Mouse (Mus musculus) adrenal gland, postnatal 10 days (tissue): ENCODE data around the gene Spata20. TPM values are rescaled to one million over a fixed set of nuclear protein-coding genes. Genes with fewer than 3 reads are reported as not detected.

Source experiments
- DNase-seq: peaks from one replicate; pipeline ENCODE4 v3.0.0; 2021; ENCODE audit warnings: mixed read lengths
- total RNA-seq, 2 experiments: library from RNA; stranded (reverse); gene quantifications; 2 replicates each; pipeline ENCODE4 v1.2.3; 2021

The Spata20 gene
- total RNA-seq, 2 experiments from 2014 or later, result not detected

DNA sequence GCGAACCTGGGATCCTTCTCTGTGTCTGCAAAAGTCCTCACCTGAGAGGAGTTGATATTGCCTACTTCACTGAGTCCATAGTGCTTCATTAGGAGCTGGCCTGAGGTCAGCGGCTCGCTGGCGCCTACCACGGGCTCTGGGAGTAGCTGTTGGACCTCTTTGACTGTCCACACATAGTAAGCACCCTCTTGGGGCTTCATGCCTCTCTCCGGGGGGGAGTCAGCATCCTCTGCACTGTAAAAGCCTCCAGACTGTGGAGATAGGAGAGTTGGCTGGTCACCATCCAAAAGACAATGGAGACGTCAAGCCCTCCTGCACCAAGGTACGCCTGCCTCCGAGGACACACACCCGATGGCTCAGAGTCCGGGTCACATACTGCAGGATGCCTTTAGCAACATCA is 3.2 kb downstream of the Spata20 start:
- DNase-seq, result no peak

- no peak for DNase-seq
Measured at GRCm38 (mm10) chr11:94481963-94482362, 4.0 kb downstream of the Spata20 start.

DNA sequence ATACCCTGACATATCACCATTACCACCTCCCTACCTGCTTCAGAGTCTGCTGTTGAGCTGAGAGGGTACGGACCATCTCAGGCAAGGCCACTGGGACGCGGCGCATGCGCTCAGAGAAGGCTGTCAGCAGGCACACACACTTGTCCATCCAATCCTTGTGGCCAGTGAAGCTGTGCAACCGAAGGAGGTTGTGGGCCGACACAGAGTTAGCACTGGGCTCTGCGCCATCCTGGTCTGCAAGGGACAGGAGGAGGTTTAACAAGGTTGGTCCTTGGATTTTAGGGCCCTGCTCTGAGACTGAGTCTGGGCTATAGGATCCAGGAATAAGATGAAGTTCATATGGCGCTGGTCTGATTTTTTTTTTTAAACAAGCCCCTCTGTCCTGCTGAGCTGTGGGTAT is 5.6 kb downstream of the Spata20 start:
- DNase-seq, result no peak

DNA sequence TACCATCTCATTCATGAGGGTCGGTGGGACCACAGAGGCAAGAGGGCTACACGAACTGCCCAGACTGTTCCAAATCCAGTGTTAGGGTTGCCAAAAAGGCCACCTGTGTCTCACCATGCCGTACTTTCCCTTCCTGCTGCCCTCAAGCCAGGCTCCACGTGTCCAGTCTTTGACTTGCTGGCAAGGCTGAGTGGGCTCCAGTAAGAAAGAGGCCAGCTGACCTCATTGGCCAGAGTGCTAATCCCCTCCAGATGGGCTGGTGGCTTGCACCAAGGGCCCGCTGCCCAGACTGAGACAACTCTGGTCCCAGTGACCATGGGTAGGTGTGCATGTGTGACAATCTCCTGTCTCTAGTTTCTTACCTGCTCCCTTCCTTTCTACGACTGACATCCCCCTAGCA is 8.3 kb downstream of the Spata20 start:
- no peak for DNase-seq

GRCm38 (mm10) chr11:94475722-94476121 is 10.3 kb downstream of the Spata20 start:
- no peak for DNase-seq

DNA sequence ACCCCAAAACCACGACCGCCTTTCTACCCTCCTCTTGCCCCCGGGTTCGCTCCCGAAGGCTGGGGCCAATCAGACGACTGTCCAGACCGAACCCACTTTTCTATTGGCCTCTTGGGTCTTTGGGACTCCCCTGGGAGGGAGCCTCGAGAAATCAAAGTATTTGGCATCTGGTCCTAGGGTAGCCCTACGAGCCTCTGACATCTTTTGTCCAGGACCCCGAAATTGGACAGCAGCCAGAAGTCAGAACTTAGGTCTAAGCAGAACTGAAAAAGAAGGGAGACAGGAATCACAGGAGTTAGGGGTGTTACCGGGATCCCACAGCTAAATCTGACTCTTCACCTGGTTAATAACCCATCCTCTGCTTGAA is 11.5 kb downstream of the Spata20 start:
- DNase-seq, result no peak

GRCm38 (mm10) chr11:94473707-94474543 is 12.1 kb downstream of the Spata20 start, which contains the start of gene Cacna1g:
Gene Cacna1g, minus strand, starts transcription at chr11:94474198.
- peak; percentile 92 for DNase-seq

DNA sequence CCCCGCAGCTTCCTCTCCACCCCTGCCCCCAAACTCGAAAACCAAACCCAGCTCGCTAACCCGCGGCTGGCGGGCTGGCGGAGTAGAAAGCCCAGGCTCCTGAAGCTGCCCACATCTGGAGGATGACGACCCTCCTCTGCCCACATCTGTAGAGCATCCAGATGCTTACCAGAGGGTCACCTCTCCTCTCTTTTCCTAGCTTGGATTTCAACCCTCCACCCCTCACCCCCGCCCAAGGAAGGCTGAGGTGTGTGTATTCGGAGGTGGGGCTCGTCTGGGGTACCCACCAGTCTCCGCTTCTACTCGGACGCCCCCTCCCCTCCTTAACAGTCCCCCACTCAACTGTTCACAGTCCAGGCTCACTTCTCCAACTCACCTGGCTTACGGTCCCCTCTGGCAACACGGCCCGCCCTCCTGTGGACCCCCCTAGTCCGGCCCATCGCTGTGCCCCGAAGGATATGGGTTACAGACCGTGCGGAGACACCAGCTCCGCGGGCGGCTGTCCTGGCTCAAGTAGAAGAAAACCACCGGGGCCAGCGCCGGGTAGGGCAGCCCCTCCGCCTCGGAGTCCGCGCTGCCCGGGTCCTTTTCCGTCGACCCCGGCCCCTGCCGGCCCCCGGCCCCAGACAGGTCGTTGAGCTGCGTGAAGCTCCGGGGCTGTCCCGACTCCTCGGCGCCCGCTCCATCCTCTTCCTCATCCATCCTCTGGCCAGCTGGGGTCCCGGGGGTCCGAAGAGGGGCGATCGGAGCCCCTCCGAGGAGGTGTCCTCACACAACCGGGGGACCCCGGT is 12.9 kb downstream of the Spata20 start:
- no peak for DNase-seq

DNA sequence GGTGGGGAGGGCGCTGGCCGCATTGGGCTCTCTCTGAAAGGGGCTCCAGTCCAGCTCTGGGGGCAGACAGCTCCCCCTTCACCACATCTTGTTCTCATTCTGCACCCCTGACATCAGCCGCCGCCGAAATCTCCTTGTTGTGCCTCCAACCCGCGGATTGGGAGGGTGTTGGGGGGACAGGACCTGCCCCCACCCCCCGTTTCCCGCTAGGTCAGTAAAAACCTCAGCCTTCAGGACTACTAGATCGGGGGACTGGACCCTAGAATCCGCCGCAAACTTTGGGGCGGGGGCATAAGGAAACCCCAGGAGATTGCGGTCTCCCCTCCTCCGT is 13.4 kb downstream of the Spata20 start:
- DNase-seq, result no peak

- no peak for DNase-seq
Measured at GRCm38 (mm10) chr11:94471740-94472584, 14.0 kb downstream of the Spata20 start.

DNA sequence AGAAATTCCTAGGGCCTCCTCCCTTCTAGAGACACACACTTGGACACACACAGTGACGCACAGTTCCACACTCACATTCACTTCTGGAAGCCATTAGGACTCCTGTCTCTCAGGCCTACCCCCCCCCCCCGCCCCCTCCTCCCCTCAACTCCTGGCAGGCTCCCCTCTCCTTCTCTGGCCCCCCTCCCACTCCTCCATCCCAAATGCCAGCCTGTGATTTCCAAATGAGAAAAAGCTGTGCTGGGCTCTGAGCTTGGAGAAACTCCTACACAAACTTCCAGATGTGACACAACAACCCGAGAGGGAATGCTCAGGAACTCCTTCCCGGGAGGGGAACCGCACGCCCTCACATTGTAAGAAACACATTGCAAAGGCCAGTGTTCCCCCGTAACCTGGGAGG is 15.6 kb downstream of the Spata20 start:
- no peak for DNase-seq

DNA sequence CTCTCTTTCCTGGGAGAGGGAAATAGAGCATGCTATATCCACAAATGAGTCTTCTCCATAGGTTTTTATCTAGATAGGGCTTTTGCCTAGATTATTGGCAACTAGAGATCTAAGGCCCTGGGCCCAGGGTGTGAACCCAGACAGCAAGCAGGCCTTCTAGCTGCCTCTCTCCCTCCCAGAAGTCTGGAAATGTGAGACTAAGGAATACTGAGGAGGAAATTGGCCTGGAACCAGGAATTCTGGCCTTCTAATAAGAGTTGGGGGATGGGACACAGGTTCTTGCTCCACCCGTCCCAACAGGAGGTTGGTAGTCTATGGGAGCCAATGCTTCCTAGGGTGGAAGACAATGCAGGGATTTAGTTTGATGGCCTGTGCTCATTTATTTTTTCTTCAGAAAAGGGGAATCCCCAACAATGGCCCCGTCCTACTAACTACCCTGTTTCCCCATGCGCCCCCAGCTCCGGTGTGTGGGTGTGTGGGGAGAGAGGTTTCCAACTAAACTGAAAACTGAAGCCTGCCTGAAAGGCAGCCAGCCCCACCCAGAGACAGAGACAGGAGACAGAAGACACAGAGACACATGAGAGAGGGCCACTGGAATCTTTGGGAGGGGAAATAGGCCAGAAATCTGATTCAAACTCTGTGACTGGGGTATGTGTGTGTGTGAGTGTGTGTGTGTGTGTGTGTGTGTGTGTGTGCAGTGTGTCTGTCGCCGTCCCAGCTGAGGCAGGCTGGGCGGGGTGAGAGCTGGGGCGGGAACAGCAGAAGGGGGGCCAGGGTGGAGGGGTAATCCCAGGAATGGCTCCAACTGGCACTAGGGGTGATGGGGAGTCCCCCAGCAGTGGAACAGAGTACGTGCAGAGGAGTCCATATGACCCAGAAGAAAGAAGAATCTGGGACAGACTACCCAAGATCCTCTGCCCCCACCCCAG is 16.6 kb downstream of the Spata20 start:
- no peak for DNase-seq

DNA sequence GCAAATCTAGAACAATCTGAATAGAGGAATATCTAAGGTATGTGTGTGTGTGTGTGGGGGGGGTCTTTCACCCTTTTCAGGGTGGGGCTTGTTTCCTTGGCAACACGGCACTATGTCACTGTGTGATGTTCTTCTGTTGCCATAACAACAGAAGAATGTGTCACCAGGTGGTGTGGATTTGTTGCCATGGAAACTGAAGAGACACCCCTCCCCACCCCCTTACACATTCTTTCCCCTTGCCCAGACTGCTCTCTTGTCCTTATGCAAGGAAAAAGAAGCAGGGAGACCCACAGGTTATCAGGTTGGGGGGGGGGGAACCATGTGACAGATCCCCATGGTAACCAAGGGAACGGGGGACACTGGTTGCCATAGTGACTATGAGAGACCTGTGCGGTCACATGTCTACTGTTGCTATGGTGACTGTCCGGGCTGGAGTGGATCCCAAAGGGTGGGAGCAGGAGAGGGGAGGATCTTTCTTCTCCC is 17.4 kb downstream of the Spata20 start:
- DNase-seq, result no peak

GRCm38 (mm10) chr11:94466333-94466855 is 19.6 kb downstream of the Spata20 start:
- DNase-seq, result no peak

DNA sequence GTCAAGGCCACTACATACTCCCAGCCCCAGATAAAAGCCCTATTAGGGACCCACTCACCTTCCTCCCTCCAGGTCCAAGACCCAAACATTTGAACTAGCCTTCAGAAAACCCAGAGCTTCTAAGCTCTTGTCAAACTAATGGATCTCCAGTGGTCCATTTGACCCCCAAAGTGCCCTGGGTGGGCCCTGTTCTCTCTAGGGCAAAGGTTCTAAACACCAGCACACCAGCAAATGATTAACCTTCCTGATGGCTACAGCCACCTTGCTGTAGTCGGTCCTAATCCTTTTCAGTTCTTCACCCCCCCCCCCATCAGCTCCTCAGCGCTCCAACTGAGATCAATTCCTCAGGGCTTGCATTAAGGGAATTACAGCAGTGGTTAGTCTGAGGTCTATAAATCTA is 21.8 kb downstream of the Spata20 start:
- DNase-seq, result no peak

- no peak for DNase-seq
Measured at GRCm38 (mm10) chr11:94461856-94462255, 24.1 kb downstream of the Spata20 start.

- DNase-seq, result peak; percentile 49
Measured at GRCm38 (mm10) chr11:94457001-94457400, 29.0 kb downstream of the Spata20 start.

GRCm38 (mm10) chr11:94456347-94456746 is 29.6 kb downstream of the Spata20 start:
- DNase-seq, result no peak

DNA sequence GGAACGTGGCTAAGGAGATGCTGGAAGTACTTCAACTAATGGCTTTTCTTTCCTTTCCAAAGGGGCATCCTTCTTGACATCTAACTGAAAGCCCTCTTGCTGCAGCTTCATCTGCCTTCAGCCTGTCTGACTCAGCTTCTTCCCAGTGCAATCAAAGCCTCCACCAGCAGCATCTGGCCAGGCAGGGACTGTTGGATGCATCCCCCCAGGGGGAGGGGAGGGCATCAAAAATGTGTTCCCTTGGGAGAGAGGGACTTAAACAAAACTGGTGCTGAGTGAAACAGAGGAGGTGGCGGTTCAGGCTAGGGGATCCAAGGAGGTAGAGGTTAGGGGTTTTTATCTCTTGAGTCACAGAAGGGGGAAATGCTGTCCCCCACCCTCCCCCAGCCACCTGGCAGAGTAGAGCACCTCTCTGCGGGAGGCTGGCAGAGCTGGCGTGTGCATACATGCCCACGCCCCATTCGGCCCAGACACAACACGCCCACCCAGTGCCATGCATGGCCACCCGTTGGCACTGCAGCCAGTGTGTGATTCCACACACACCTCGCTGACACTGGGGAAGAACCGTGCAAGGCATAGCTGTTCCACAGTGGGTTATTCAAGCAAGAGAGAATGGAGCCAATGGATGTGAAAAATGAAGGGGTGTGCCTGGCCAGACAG is 30.7 kb downstream of the Spata20 start:
- DNase-seq, result no peak

DNA sequence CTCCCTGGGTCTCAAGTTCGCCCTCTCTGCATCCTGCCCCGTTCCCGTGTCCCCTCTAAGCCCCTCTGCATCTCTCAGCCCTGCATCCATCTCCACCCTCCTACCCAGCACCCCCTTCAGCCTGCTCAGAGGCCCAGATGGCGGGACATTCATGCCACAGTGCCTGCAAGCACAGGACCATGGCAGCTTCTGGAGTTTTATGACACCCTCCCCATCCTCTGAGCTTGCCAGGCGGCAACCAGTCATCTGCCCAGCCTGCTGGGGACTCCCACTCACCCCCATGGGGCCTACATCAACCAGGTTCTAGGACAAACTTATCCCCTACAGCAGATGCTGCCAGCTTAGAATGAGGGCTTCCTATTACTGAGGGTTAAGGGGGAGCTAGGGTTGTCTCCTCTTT is 31.2 kb downstream of the Spata20 start:
- no peak for DNase-seq
